Mouse (Mus musculus): Measurements from ENCODE around the gene Sardh. TPM values are rescaled to one million over a fixed set of nuclear protein-coding genes. Genes with fewer than 3 reads are reported as not detected.
A peak's percentile ranks its signal among the peaks of the same experiment; 100 is the strongest.

Sardh gene
- total RNA-seq (2021), result 10 to 100 TPM in 1 of 2 experiments, 1 to 10 TPM in 1; 9.8 to 11.0 TPM

GRCm38 (mm10) chr2:27248211-27248610 is at the start of gene Sardh:
TSS of gene Sardh (minus strand) at chr2:27248337.
- DNase-seq (ENCODE audit: extremely low spot score in 1 of 2, low spot score in 1 of 2), result no peak

GRCm38 (mm10) chr2:27296656-27297406 is 48.7 kb upstream of the Sardh start:
- no peak for DNase-seq (ENCODE audit: extremely low spot score in 1 of 2, low spot score in 1 of 2)

- DNase-seq (ENCODE audit: extremely low spot score in 1 of 2, low spot score in 1 of 2), result no peak
Measured at GRCm38 (mm10) chr2:27294777-27295176, 46.6 kb upstream of the Sardh start.

- peak; percentile 71 to 94 for DNase-seq (ENCODE audit: extremely low spot score in 1 of 2, low spot score in 1 of 2)
Measured at GRCm38 (mm10) chr2:27289019-27289418, 40.9 kb upstream of the Sardh start.

GRCm38 (mm10) chr2:27286971-27287710 is 39.0 kb upstream of the Sardh start:
- no peak for DNase-seq (ENCODE audit: extremely low spot score in 1 of 2, low spot score in 1 of 2)

GRCm38 (mm10) chr2:27284441-27284840 is 36.3 kb upstream of the Sardh start:
- DNase-seq (ENCODE audit: extremely low spot score in 1 of 2, low spot score in 1 of 2), result no peak

- no peak for DNase-seq (ENCODE audit: extremely low spot score in 1 of 2, low spot score in 1 of 2)
Measured at GRCm38 (mm10) chr2:27281771-27282170, 33.6 kb upstream of the Sardh start.

GRCm38 (mm10) chr2:27280920-27281611 is 32.9 kb upstream of the Sardh start:
- peak; percentile 60 to 84 for DNase-seq (ENCODE audit: extremely low spot score in 1 of 2, low spot score in 1 of 2)

GRCm38 (mm10) chr2:27278859-27279258 is 30.7 kb upstream of the Sardh start:
- no peak for DNase-seq (ENCODE audit: extremely low spot score in 1 of 2, low spot score in 1 of 2)

GRCm38 (mm10) chr2:27268325-27268724 is 20.2 kb upstream of the Sardh start:
- DNase-seq (ENCODE audit: extremely low spot score in 1 of 2, low spot score in 1 of 2), result no peak

- DNase-seq (ENCODE audit: extremely low spot score in 1 of 2, low spot score in 1 of 2), result no peak
Measured at GRCm38 (mm10) chr2:27265819-27266218, 17.7 kb upstream of the Sardh start.

- DNase-seq (ENCODE audit: extremely low spot score in 1 of 2, low spot score in 1 of 2), result no peak
Measured at GRCm38 (mm10) chr2:27262984-27263383, 14.8 kb upstream of the Sardh start.

GRCm38 (mm10) chr2:27251434-27251833 is 3.3 kb upstream of the Sardh start:
- no peak for DNase-seq (ENCODE audit: extremely low spot score in 1 of 2, low spot score in 1 of 2)

- no peak for DNase-seq (ENCODE audit: extremely low spot score in 1 of 2, low spot score in 1 of 2)
Measured at GRCm38 (mm10) chr2:27247487-27247863, 662 bp downstream of the Sardh start.

GRCm38 (mm10) chr2:27246712-27247486 is 1.2 kb downstream of the Sardh start:
- DNase-seq (ENCODE audit: extremely low spot score in 1 of 2, low spot score in 1 of 2), result peak in 1 of 2 experiments; percentile 55

GRCm38 (mm10) chr2:27245947-27246346 is 2.2 kb downstream of the Sardh start:
- no peak for DNase-seq (ENCODE audit: extremely low spot score in 1 of 2, low spot score in 1 of 2)

GRCm38 (mm10) chr2:27237342-27237741 is 10.8 kb downstream of the Sardh start:
- DNase-seq (ENCODE audit: extremely low spot score in 1 of 2, low spot score in 1 of 2), result peak in 1 of 2 experiments; percentile 71

GRCm38 (mm10) chr2:27235729-27236128 is 12.4 kb downstream of the Sardh start:
- peak; percentile 68 to 86 for DNase-seq (ENCODE audit: extremely low spot score in 1 of 2, low spot score in 1 of 2)

GRCm38 (mm10) chr2:27232376-27232775 is 15.8 kb downstream of the Sardh start:
- DNase-seq (ENCODE audit: extremely low spot score in 1 of 2, low spot score in 1 of 2), result no peak

- DNase-seq (ENCODE audit: extremely low spot score in 1 of 2, low spot score in 1 of 2), result no peak
Measured at GRCm38 (mm10) chr2:27229481-27230105, 18.5 kb downstream of the Sardh start.
